Mouse (Mus musculus): ENCODE data around the gene Aunip. TPM values are rescaled to one million over a fixed set of nuclear protein-coding genes. Genes with fewer than 3 reads are reported as not detected.

Gene Aunip
- polyA plus RNA-seq, 1 experiment: 0.09 TPM

DNA sequence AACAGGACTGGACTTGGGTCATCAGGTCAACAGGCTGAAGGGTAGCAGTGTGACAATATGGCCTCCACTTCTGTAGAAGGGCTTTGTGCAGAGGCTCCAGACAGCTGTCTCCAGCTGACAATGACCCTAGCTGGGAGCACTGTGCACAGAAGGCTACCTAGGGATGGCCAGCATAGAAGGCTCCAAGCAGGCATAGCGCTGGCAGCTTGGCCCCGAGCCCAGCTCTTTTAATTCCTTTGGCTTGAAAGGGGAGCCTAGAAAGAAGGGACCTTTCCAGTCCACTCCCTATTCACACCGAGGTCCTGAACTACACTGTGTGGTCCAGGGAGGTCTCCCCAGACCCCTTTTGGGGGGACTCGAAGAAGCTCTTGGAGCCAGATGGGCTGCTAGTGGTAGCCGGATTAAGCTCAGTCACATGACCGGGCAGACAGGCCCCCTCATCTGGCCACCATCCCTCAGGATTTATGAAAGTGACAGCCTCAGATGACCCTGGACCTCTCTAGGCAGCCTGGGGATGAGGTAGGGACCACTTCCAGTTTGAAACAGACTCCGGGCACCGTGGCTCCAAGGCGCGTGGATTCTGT, 28.3 kb downstream of the Aunip start:
- no peak for DNase-seq
- Histone ChIP-seq H3K27me3 (replicated peaks; ENCODE audit: control insufficient read depth, insufficient read depth, low read length) (no peaks in the 10 kb centered on the region), H3K27ac (ENCODE audit: insufficient read depth, low read depth, low read length) (no peak overlapping the region), H3K4me3 (ENCODE audit: insufficient read depth, low read depth, low read length) (no peak overlapping the region), H3K4me1 (ENCODE audit: control insufficient read depth, insufficient read depth, low read length) (no peaks in the 10 kb centered on the region; the same call in 1 of the 2 replicates), H3K36me3 (ENCODE audit: control insufficient read depth, insufficient read depth, low read length) (no peaks in the 10 kb centered on the region)
- WGBS: 82% methylated on average over 10 of the region's 10 CpGs
- TF ChIP-seq CTCF (conservative IDR thresholded peaks at IDR 0.05; ENCODE audit: insufficient read depth, insufficient read length, low read depth, low read length) (no peak), POLR2A (IDR thresholded peaks at IDR 0.05; ENCODE audit: low read depth, low read length) (no peak)

DNA sequence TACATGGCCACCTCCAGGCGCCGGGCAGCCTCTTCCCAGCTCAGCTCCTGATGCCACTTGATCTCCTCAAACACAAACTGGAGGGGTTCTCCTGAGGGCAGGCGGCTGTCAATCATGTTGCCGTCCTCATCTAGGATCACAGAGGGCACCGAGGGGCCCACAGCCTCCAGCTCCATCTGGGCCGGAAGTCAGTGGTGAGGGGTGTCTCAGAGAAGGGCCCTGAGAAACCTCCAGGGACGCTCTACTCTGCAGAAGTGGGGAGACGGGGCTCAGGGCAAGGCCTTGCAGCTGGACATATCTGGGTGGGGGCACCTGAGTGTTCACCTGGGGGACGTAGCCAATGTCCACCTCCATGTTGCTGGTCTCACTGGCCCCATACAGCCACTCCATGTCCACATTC, 31.9 kb downstream of the Aunip start:
- H3K4me3 ChIP-seq (ENCODE audit: insufficient read depth, low read depth, low read length): no peak overlapping the region
- DNase-seq: no peak
- 94% methylated on average over 9 of the region's 9 CpGs for WGBS
- no peak overlapping the region for H3K27ac ChIP-seq (ENCODE audit: insufficient read depth, low read depth, low read length)
- no peaks in the 10 kb centered on the region for H3K4me1 ChIP-seq (ENCODE audit: control insufficient read depth, insufficient read depth, low read length)
- no peaks in the 10 kb centered on the region for H3K27me3 ChIP-seq (replicated peaks; ENCODE audit: control insufficient read depth, insufficient read depth, low read length)
- TF ChIP-seq CTCF (conservative IDR thresholded peaks at IDR 0.05; ENCODE audit: insufficient read depth, insufficient read length, low read depth, low read length): no peak
- TF ChIP-seq POLR2A (IDR thresholded peaks at IDR 0.05; ENCODE audit: low read depth, low read length): no peak
- no peaks in the 10 kb centered on the region for H3K36me3 ChIP-seq (ENCODE audit: control insufficient read depth, insufficient read depth, low read length)

DNA sequence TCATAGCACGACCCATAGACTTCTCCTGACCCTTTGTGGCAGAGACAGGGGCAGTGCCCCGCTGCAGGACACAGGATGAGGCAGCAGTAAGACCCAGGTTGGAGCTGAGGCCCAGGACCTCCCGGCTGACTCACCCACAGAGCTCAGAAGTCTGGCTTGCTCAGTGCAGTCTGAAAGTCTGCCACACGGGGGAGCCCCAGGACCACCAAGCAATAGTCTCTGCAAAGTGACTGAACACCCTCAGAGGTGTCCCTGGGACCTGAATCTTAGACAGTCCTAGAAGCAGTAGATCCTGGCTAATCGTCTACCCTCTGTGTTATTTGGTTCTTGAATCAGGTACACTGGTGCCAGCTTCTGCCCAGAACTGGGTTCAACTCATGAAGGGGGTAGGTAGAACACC, 32.5 kb downstream of the Aunip start:
- Histone ChIP-seq H3K27ac (ENCODE audit: insufficient read depth, low read depth, low read length) (no peak overlapping the region), H3K36me3 (ENCODE audit: control insufficient read depth, insufficient read depth, low read length) (no peaks in the 10 kb centered on the region), H3K4me3 (ENCODE audit: insufficient read depth, low read depth, low read length) (no peak overlapping the region), H3K4me1 (ENCODE audit: control insufficient read depth, insufficient read depth, low read length) (no peaks in the 10 kb centered on the region), H3K27me3 (replicated peaks; ENCODE audit: control insufficient read depth, insufficient read depth, low read length) (no peaks in the 10 kb centered on the region)
- TF ChIP-seq CTCF (conservative IDR thresholded peaks at IDR 0.05; ENCODE audit: insufficient read depth, insufficient read length, low read depth, low read length): peak; percentile 97
- TF ChIP-seq POLR2A (IDR thresholded peaks at IDR 0.05; ENCODE audit: low read depth, low read length): no peak
- DNase-seq: peak; percentile 93
- WGBS: 4% methylated on average over 5 of the region's 5 CpGs

DNA sequence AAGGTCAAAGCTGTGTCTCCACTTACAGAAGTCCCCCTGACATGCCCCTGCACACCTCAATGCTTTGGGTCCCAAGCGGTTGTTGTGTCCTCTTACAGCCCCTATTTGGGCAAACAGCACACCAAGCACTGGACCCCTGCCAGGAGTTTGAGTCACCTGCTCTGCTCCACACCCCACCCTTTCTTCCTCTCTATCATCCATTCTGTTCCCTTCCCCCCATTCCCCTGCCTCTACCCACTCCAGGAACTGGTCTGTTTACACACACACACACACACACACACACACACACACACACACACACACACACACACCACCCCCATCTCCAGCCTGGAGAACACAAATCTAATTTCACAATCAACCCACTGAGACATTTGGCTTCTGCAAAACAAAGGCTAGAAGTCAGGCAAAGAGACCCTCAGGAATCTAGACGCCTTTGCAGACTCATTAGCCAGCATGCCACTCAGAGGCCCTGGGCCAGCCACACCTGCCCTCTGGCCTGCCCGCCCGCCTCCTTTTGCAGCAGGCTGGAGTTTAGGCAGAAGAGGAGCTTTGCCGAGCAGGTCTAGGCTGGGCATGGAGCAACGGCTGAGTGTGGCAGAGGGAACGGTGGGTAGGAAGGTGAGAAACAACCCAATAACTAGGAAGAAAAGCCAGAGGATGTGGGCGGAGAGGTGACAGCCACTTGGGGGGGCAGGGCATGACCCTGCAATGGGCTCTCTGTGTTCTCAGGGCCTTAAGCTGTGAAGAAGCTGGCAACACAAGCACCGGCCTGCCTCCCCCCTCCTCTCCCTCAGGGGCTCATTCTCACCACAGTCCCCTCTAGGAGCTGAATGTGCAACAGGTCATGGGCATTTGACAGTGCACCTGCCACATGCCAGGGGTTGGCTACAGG, 36.3 kb downstream of the Aunip start:
- 70% methylated on average over 9 of the region's 9 CpGs for WGBS
- Histone ChIP-seq H3K36me3 (ENCODE audit: control insufficient read depth, insufficient read depth, low read length) (no peaks in the 10 kb centered on the region), H3K27me3 (replicated peaks; ENCODE audit: control insufficient read depth, insufficient read depth, low read length) (no peaks in the 10 kb centered on the region), H3K27ac (ENCODE audit: insufficient read depth, low read depth, low read length) (no peak overlapping the region), H3K4me1 (ENCODE audit: control insufficient read depth, insufficient read depth, low read length) (no peaks in the 10 kb centered on the region), H3K4me3 (ENCODE audit: insufficient read depth, low read depth, low read length) (no peak overlapping the region)
- no peak for DNase-seq
- TF ChIP-seq CTCF (conservative IDR thresholded peaks at IDR 0.05; ENCODE audit: insufficient read depth, insufficient read length, low read depth, low read length) (no peak), POLR2A (IDR thresholded peaks at IDR 0.05; ENCODE audit: low read depth, low read length) (no peak)

DNA sequence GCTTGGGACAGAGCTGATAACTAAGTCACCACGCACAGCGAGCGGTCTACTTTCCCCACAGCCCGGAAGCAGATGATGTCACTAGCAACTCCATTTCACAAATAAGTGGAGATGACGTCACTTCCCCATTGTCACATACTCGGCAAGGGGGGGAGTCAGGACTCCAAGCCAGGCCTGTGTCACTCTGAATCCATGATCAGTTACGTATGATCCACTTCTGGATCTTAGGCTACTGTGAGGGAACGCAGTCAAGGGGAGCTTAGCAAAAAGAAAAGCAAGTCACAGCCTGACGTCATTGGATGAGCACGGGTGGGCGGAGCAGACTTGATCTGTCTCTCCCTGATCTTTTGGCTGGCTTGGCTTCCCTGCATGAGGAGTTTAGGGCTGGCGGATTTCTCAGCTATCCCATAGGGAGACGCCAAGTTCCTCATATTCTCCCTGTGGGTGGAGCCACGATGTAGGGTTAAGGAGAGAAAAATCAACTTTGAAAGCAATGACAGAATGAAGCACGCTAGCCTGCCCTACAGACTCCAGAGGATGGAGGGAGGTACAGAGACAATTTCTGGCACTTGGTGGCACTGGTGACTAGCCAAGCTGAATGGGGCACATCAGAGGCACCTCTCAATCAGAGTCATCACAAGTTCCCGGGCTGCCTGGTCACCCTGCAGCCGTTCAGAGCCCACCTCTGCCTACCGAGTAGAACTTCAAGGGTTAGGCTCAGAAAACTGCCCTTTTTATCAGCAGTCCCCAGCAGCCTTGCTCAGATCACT, 37.6 kb downstream of the Aunip start:
- no peaks in the 10 kb centered on the region for H3K36me3 ChIP-seq (ENCODE audit: control insufficient read depth, insufficient read depth, low read length)

DNA sequence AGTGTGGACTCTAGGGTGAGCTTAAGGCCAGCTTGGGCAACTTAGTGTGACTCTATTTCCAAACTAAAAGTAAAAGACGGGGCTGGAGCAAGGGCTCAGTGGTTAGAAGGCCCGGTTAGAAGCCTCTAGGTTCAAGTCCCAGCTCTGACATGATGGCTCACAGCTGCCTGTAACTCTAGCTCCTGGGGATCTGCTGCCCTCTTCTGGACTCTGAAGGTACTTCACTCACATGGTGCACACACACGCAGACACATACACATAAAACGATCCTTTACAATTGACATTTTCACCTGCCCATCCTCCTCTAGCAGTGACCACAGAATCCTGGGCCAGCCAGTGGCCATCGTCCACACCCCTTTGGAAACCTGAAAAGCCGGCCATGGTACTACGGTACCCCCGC, 39.1 kb downstream of the Aunip start:
- Histone ChIP-seq H3K27me3 (replicated peaks; ENCODE audit: control insufficient read depth, insufficient read depth, low read length) (no peaks in the 10 kb centered on the region), H3K27ac (ENCODE audit: insufficient read depth, low read depth, low read length) (no peak overlapping the region), H3K4me1 (ENCODE audit: control insufficient read depth, insufficient read depth, low read length) (no peaks in the 10 kb centered on the region), H3K36me3 (ENCODE audit: control insufficient read depth, insufficient read depth, low read length) (no peaks in the 10 kb centered on the region), H3K4me3 (ENCODE audit: insufficient read depth, low read depth, low read length) (no peak overlapping the region)
- TF ChIP-seq POLR2A (IDR thresholded peaks at IDR 0.05; ENCODE audit: low read depth, low read length): no peak
- no peak for TF ChIP-seq CTCF (conservative IDR thresholded peaks at IDR 0.05; ENCODE audit: insufficient read depth, insufficient read length, low read depth, low read length)
- WGBS: 97% methylated on average over 8 of the region's 8 CpGs
- DNase-seq: no peak

More for the DNA sequence above, 37.6 kb downstream of the Aunip start:
- 67% methylated on average over 18 of the region's 18 CpGs for WGBS
- no peaks in the 10 kb centered on the region for H3K27me3 ChIP-seq (replicated peaks; ENCODE audit: control insufficient read depth, insufficient read depth, low read length)
- no peak overlapping the region for H3K27ac ChIP-seq (ENCODE audit: insufficient read depth, low read depth, low read length)
- no peak for TF ChIP-seq POLR2A (IDR thresholded peaks at IDR 0.05; ENCODE audit: low read depth, low read length)
- TF ChIP-seq CTCF (conservative IDR thresholded peaks at IDR 0.05; ENCODE audit: insufficient read depth, insufficient read length, low read depth, low read length): no peak
- H3K4me3 ChIP-seq (ENCODE audit: insufficient read depth, low read depth, low read length): no peak overlapping the region
- no peaks in the 10 kb centered on the region for H3K4me1 ChIP-seq (ENCODE audit: control insufficient read depth, insufficient read depth, low read length)
- DNase-seq: no peak

All from kidney, adult 2 months (tissue).